Mouse (Mus musculus) intestine, embryonic 14.5 days (tissue): ENCODE data around the gene Pitx3. TPM values are rescaled to one million over a fixed set of nuclear protein-coding genes. Genes with fewer than 3 reads are reported as not detected.
"Not testable (repeated sequence)": the region's sequence is repeated elsewhere in the genome, so short reads cannot be mapped to it uniquely, and the experiment has no call there.

Experiments
- ATAC-seq: fragments of 200-750 bp; cut with Nextera tagmentation; replicated peaks from 2 replicates; pipeline ENCODE4 v1.8.0; 2017; ENCODE audit warnings: low read depth, moderate number of reproducible peaks, moderate TSS enrichment, moderate library complexity; ENCODE audit not compliant: low FRiP score, low TSS enrichment
- DNase-seq: peaks from one replicate; pipeline ENCODE4 v3.0.0-alpha.2; 2018; ENCODE audit warnings: low spot score
- H3K27ac ChIP-seq: fragments of 300-500 bp; sonication (generic); 2 replicates; pipeline ENCODE4 v1.5.1; 2014; ENCODE audit warnings: low read depth, mild to moderate bottlenecking, control low read depth
- H3K27me3 ChIP-seq: fragments of 300-500 bp; sonication (generic); replicated peaks from 2 replicates; pipeline ENCODE4 v1.6.1; 2014; ENCODE audit warnings: low read length, control low read depth; ENCODE audit not compliant: control insufficient read depth, insufficient read depth
- H3K36me3 ChIP-seq: fragments of 300-500 bp; sonication (generic); 2 replicates; pipeline ENCODE4 v1.6.1; 2014; ENCODE audit warnings: low read length, control low read depth; ENCODE audit not compliant: control insufficient read depth, insufficient read depth
- H3K4me1 ChIP-seq: fragments of 300-500 bp; sonication (generic); replicated peaks from 2 replicates; pipeline ENCODE4 v1.6.1; 2014; ENCODE audit warnings: low read length, control low read depth, mixed read lengths; ENCODE audit not compliant: control insufficient read depth, insufficient read depth
- H3K4me2 ChIP-seq: fragments of 300-500 bp; sonication (generic); 2 replicates; pipeline ENCODE4 v1.6.1; 2014; ENCODE audit warnings: low read length
- H3K4me3 ChIP-seq: fragments of 300-500 bp; sonication (generic); 2 replicates; pipeline ENCODE4 v1.5.1; 2014; ENCODE audit warnings: low read depth, low read length, control low read depth, mixed read lengths
- H3K9ac ChIP-seq: fragments of 300-500 bp; sonication (generic); 2 replicates; pipeline ENCODE4 v1.6.1; 2014; ENCODE audit warnings: mild to moderate bottlenecking, low read length
- H3K9me3 ChIP-seq: fragments of 300-500 bp; sonication (generic); 2 replicates; pipeline ENCODE4 v1.6.1; 2016; ENCODE audit warnings: low read length, control low read depth; ENCODE audit not compliant: control insufficient read depth
- WGBS: fragments of 180-500 bp; shearing (Covaris S2); extraction: QIAGEN DNeasy Blood & Tissue Kit; methylation state at CpG from one replicate; pipeline ENCODE4 v1.1.7; 2014; 5-methylcytosine and 5-hydroxymethylcytosine counted together
- polyA plus RNA-seq: library from polyadenylated mRNA; unstranded; fragments of >200 nt; fragmentation: Nextera tagmentation; extraction: Ambion mirVana; gene quantifications from 2 replicates; pipeline ENCODE4 v1.2.1, GENCODE M21; 2014

Gene Pitx3
- polyA plus RNA-seq, 1 experiment from 2014 or later: not detected

GRCm38 (mm10) chr19:46169396-46169795 is 21.3 kb upstream of the Pitx3 start:
- H3K27me3 ChIP-seq: no peaks in the 10 kb centered on the region
- DNase-seq (no peak), ATAC-seq (no peak)
- H3K4me3 ChIP-seq: no peak overlapping the region
- H3K9ac ChIP-seq: no peak overlapping the region
- H3K9me3 ChIP-seq: no peaks in the 10 kb centered on the region
- 87% methylated on average over 3 of the region's 3 CpGs for WGBS
- H3K4me1 ChIP-seq: no peaks in the 10 kb centered on the region
- H3K36me3 ChIP-seq: peaks cover 45% of the 10 kb centered on the region
- H3K27ac ChIP-seq: no peak overlapping the region
- H3K4me2 ChIP-seq: no peak overlapping the region

GRCm38 (mm10) chr19:46167169-46167568 is 19.0 kb upstream of the Pitx3 start:
- not testable (repeated sequence) for H3K27me3 ChIP-seq, H3K27ac ChIP-seq, H3K4me2 ChIP-seq, H3K9ac ChIP-seq, DNase-seq, ATAC-seq, H3K4me3 ChIP-seq, H3K4me1 ChIP-seq, H3K9me3 ChIP-seq
- peaks cover 47% of the 10 kb centered on the region for H3K36me3 ChIP-seq
- WGBS: 64% methylated on average over 2 of the region's 2 CpGs

DNA sequence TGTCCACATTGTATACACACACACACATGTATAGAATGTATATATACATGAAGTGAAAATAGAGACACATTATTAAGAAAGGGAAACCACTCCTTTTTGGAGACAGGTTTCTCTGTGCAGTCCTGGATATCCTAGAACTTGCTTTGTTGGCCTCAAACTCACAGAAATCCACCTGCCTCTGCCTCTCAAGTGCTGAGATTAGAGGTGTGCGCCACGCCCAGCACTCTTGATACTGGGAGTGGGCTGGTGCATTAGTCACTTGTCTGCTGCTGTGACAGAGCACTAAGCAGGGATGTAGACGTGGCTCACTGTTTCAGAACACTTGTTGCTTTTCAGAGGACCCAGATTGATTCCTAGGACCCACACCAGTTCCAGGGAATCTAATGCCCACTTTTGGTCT is 17.8 kb upstream of the Pitx3 start:
- DNase-seq: no peak
- 94% methylated on average over 3 of the region's 3 CpGs for WGBS
- Histone ChIP-seq H3K27ac (no peak overlapping the region), H3K4me3 (no peak overlapping the region), H3K36me3 (peaks cover 39% of the 10 kb centered on the region), H3K9me3 (no peaks in the 10 kb centered on the region), H3K9ac (no peak overlapping the region), H3K4me1 (no peaks in the 10 kb centered on the region), H3K4me2 (no peak overlapping the region), H3K27me3 (no peaks in the 10 kb centered on the region)
- ATAC-seq: no peak

GRCm38 (mm10) chr19:46152127-46152803 is 4.1 kb upstream of the Pitx3 start, which contains the start of gene Gbf1:
Gene Gbf1 (plus strand): TSS chr19:46152509.
- H3K4me3 ChIP-seq: peak within 1 kb of the TSS; percentile 96
- no peaks in the 10 kb centered on the region for H3K9me3 ChIP-seq
- WGBS: under 1% methylated on average over 37 of the region's 37 CpGs
- DNase-seq (peak; percentile 93), ATAC-seq (peak; percentile 96)
- H3K4me2 ChIP-seq: peak within 1 kb of the TSS; percentile 96
- H3K27me3 ChIP-seq: peaks cover 36% of the 10 kb centered on the region
- no peaks in the 10 kb centered on the region for H3K36me3 ChIP-seq
- H3K27ac ChIP-seq: no peak within 1 kb of the TSS
- H3K4me1 ChIP-seq: peaks cover 24% of the 10 kb centered on the region
- peak within 1 kb of the TSS; percentile 59 for H3K9ac ChIP-seq

GRCm38 (mm10) chr19:46149091-46149490 is 965 bp upstream of the Pitx3 start:
- Histone ChIP-seq H3K27me3 (peaks cover 67% of the 10 kb centered on the region), H3K9me3 (no peaks in the 10 kb centered on the region), H3K9ac (no peak overlapping the region), H3K4me2 (peak overlapping the region; percentile 97), H3K27ac (no peak overlapping the region), H3K36me3 (no peaks in the 10 kb centered on the region), H3K4me3 (peak overlapping the region; percentile 56; the same call in 1 of the 2 replicates), H3K4me1 (peaks cover 24% of the 10 kb centered on the region)
- DNase-seq (no peak), ATAC-seq (no peak)
- WGBS: 28% methylated on average over 12 of the region's 12 CpGs

- ATAC-seq: peak; percentile 76
- H3K36me3 ChIP-seq: no peaks in the 10 kb centered on the region
- peak; percentile 89 for DNase-seq
Measured at GRCm38 (mm10) chr19:46148372-46148760, 240 bp upstream of the Pitx3 start.

GRCm38 (mm10) chr19:46141091-46141490 is 7.0 kb downstream of the Pitx3 start:
- 0 out of 2 replicates have a peak, but pooled peaks have one; percentile 33 for ATAC-seq
- H3K27me3 ChIP-seq: peaks cover 82% of the 10 kb centered on the region
- DNase-seq: no peak
- H3K9me3 ChIP-seq: no peaks in the 10 kb centered on the region
- H3K4me1 ChIP-seq: peaks cover 12% of the 10 kb centered on the region
- 21% methylated on average over 6 of the region's 6 CpGs for WGBS
- no peak overlapping the region for H3K4me3 ChIP-seq
- H3K27ac ChIP-seq: no peak overlapping the region
- no peak overlapping the region for H3K4me2 ChIP-seq
- no peaks in the 10 kb centered on the region for H3K36me3 ChIP-seq
- H3K9ac ChIP-seq: no peak overlapping the region

More at GRCm38 (mm10) chr19:46148372-46148760, 240 bp upstream of the Pitx3 start:
- WGBS: 2% methylated on average over 27 of the region's 27 CpGs
- H3K4me2 ChIP-seq: peak overlapping the region; percentile 97
- H3K27ac ChIP-seq: no peak overlapping the region
- H3K27me3 ChIP-seq: peaks cover 75% of the 10 kb centered on the region
- H3K4me1 ChIP-seq: peaks cover 17% of the 10 kb centered on the region
- H3K9me3 ChIP-seq: no peaks in the 10 kb centered on the region
- H3K4me3 ChIP-seq: peak overlapping the region; percentile 56
- H3K9ac ChIP-seq: no peak overlapping the region

GRCm38 (mm10) chr19:46140324-46140723 is 7.8 kb downstream of the Pitx3 start:
- no peak overlapping the region for H3K27ac ChIP-seq
- DNase-seq: no peak
- H3K4me3 ChIP-seq: no peak overlapping the region
- H3K36me3 ChIP-seq: no peaks in the 10 kb centered on the region
- WGBS: 64% methylated on average over 2 of the region's 2 CpGs
- ATAC-seq: no peak
- H3K9me3 ChIP-seq: no peaks in the 10 kb centered on the region
- H3K27me3 ChIP-seq: peaks cover 81% of the 10 kb centered on the region
- H3K4me2 ChIP-seq: no peak overlapping the region
- H3K4me1 ChIP-seq: peaks cover 19% of the 10 kb centered on the region
- H3K9ac ChIP-seq: no peak overlapping the region
